Mouse (Mus musculus) CH12.LX (cell line): ENCODE results near the gene Ptprr. TPM values are rescaled to one million over a fixed set of nuclear protein-coding genes. Genes with fewer than 3 reads are reported as not detected.

Experiments used
- DNase-seq: peaks from one replicate; pipeline ENCODE4 v3.0.0-alpha.2; 2013; ENCODE audit errors: extremely low read depth
- H3K27ac ChIP-seq: 2 replicates; pipeline ENCODE4 v1.5.1; 2012; ENCODE audit warnings: low read depth, mild to moderate bottlenecking, control low read depth, moderate library complexity; ENCODE audit not compliant: insufficient read depth
- H3K27me3 ChIP-seq: replicated peaks from 2 replicates; pipeline ENCODE3; 2012; ENCODE audit warnings: inconsistent platforms
- H3K36me3 ChIP-seq, 2 experiments: replicated peaks in 1 of 2; 2 replicates each; pipeline versions ENCODE3 to v1.6.1; 2012; ENCODE audit warnings: inconsistent platforms in 1 of 2, low read length in 1 of 2, mild to moderate bottlenecking in 1 of 2, mixed read lengths in 1 of 2, moderate library complexity in 1 of 2; ENCODE audit not compliant: control insufficient read depth in 1 of 2, insufficient read depth in 1 of 2
- H3K4me1 ChIP-seq, 2 experiments: 2 replicates each; pipeline ENCODE4 v1.6.1; 2012; ENCODE audit warnings: inconsistent platforms in 1 of 2, moderate library complexity in 1 of 2; ENCODE audit not compliant: insufficient read depth in 2 of 2, control insufficient read depth in 1 of 2
- H3K4me2 ChIP-seq: 2 replicates; pipeline ENCODE4 v1.6.1; 2012; ENCODE audit warnings: low read depth, mild to moderate bottlenecking, control low read depth; ENCODE audit not compliant: poor library complexity, insufficient read depth, severe bottlenecking
- H3K4me3 ChIP-seq, 3 experiments: fragments of 150-350 bp in 1 of 3; sonication (generic) in 1 of 3; replicated peaks in 1 of 3; 2 replicates each; pipeline versions ENCODE3 to v1.5.1; 2011 to 2012; ENCODE audit warnings: low read depth in 2 of 3, low read length in 2 of 3, mild to moderate bottlenecking in 2 of 3, moderate library complexity in 2 of 3, control low read depth in 1 of 3, improper control_type of control experiment in 1 of 3, inconsistent platforms in 1 of 3, mixed read lengths in 1 of 3; ENCODE audit not compliant: poor library complexity in 1 of 3
- H3K79me2 ChIP-seq: replicated peaks from 2 replicates; pipeline ENCODE4 v1.6.1; 2012; ENCODE audit warnings: mild to moderate bottlenecking, moderate library complexity; ENCODE audit not compliant: control insufficient read depth, poor library complexity, insufficient read depth, severe bottlenecking; ENCODE audit errors: extremely low read depth
- H3K9ac ChIP-seq: 2 replicates; pipeline ENCODE4 v1.6.1; 2012; ENCODE audit warnings: low read depth, mild to moderate bottlenecking, control low read depth, moderate library complexity; ENCODE audit not compliant: insufficient read depth
- H3K9me3 ChIP-seq: replicated peaks from 2 replicates; pipeline ENCODE3; 2012; ENCODE audit warnings: low read length, inconsistent platforms, mixed read lengths
- CHD2 ChIP-seq: IDR thresholded peaks from 2 replicates; pipeline ENCODE4 v1.6.1; 2011; ENCODE audit warnings: low read length, improper control_type of control experiment
- E2F4 ChIP-seq: IDR thresholded peaks from 2 replicates; pipeline ENCODE4 v1.6.1; 2011; ENCODE audit warnings: low read depth, low read length, improper control_type of control experiment; ENCODE audit not compliant: insufficient replicate concordance
- ELF1 ChIP-seq: IDR thresholded peaks from 2 replicates; pipeline ENCODE4 v1.6.1; 2014; ENCODE audit warnings: low read depth, mild to moderate bottlenecking, inconsistent platforms, low read length, improper control_type of control experiment
- EP300 ChIP-seq: IDR thresholded peaks from 2 replicates; pipeline ENCODE4 v1.6.1; 2011; ENCODE audit warnings: low read length, improper control_type of control experiment
- GABPA ChIP-seq: IDR thresholded peaks from 2 replicates; pipeline ENCODE4 v1.6.1; 2012; ENCODE audit warnings: low read depth, low read length, improper control_type of control experiment, inconsistent platforms; ENCODE audit not compliant: insufficient replicate concordance
- HCFC1 ChIP-seq: IDR thresholded peaks from 2 replicates; pipeline ENCODE4 v1.6.1; 2012; ENCODE audit warnings: low read depth, mild to moderate bottlenecking, inconsistent platforms, low read length, improper control_type of control experiment
- IRF4 ChIP-seq: IDR thresholded peaks from 2 replicates; pipeline ENCODE4 v1.6.1; 2014; ENCODE audit warnings: low read depth, mild to moderate bottlenecking, inconsistent platforms, low read length, improper control_type of control experiment
- JUN ChIP-seq: IDR thresholded peaks from 2 replicates; pipeline ENCODE4 v1.6.1; 2011; ENCODE audit warnings: low read depth, mild to moderate bottlenecking, low read length, improper control_type of control experiment, moderate library complexity; ENCODE audit not compliant: insufficient read depth
- JUND ChIP-seq: conservative IDR thresholded peaks from 2 replicates; pipeline ENCODE4 v1.6.1; 2011; ENCODE audit warnings: low read depth, low read length, improper control_type of control experiment
- MAFK ChIP-seq: IDR thresholded peaks from 2 replicates; pipeline ENCODE4 v1.6.1; 2011; ENCODE audit warnings: low read length, improper control_type of control experiment; ENCODE audit not compliant: insufficient replicate concordance
- NELFE ChIP-seq: IDR thresholded peaks from 2 replicates; pipeline ENCODE4 v1.6.1; 2011; ENCODE audit warnings: low read depth, low read length, improper control_type of control experiment
- POLR2A ChIP-seq: IDR thresholded peaks from 2 replicates; pipeline ENCODE4 v1.6.1; 2011; ENCODE audit warnings: low read depth, mild to moderate bottlenecking, improper control_type of control experiment, low read length
- POLR2AphosphoS2 ChIP-seq: IDR thresholded peaks from 2 replicates; pipeline ENCODE4 v1.6.1; 2011; ENCODE audit warnings: low read depth, low read length, improper control_type of control experiment
- RAD21 ChIP-seq: IDR thresholded peaks from 2 replicates; pipeline ENCODE4 v1.6.1; 2011; ENCODE audit warnings: low read depth, mild to moderate bottlenecking, low read length, improper control_type of control experiment, moderate library complexity
- RCOR1 ChIP-seq: conservative IDR thresholded peaks from 2 replicates; pipeline ENCODE4 v1.6.1; 2012; ENCODE audit warnings: low read depth, mild to moderate bottlenecking, inconsistent platforms, low read length, improper control_type of control experiment
- SIN3A ChIP-seq: IDR thresholded peaks from 2 replicates; pipeline ENCODE4 v1.6.1; 2012; ENCODE audit warnings: low read length, improper control_type of control experiment, inconsistent platforms
- UBTF ChIP-seq: IDR thresholded peaks from 2 replicates; pipeline ENCODE4 v1.6.1; 2012; ENCODE audit warnings: low read depth, mild to moderate bottlenecking, inconsistent platforms, low read length, improper control_type of control experiment, moderate library complexity
- USF1 ChIP-seq: IDR thresholded peaks from 2 replicates; pipeline ENCODE4 v1.6.1; 2014; ENCODE audit warnings: low read depth, mild to moderate bottlenecking, inconsistent platforms, low read length, improper control_type of control experiment
- dilution Hi-C: fragments of 300-500 bp; cut with MboI; formaldehyde crosslinking; loops from 2 replicates; pipeline ENCODE4 v1.14.3; 2020; ENCODE audit warnings: low sequenced_read_pairs; ENCODE audit not compliant: extremely low pct_unique_long_range_greater_than_20kb, extremely low pct_ligation_motif_present
- in situ Hi-C: fragments of 300-500 bp; cut with MboI; formaldehyde crosslinking; loops from 3 replicates; pipeline ENCODE4 v1.14.3; 2019; ENCODE audit warnings: low sequenced_read_pairs, low pct_ligation_motif_present, low pct_unique_long_range_greater_than_20kb, mixed read lengths
- polyA plus RNA-seq: library from polyadenylated mRNA; unstranded; fragments of >175 nt; gene quantifications from 2 replicates; pipeline ENCODE4 v1.2.1, GENCODE M21; 2012; ENCODE audit warnings: low read depth; ENCODE audit not compliant: insufficient read length
- total RNA-seq, 2 experiments: library from RNA; depleted of rRNA; stranded (reverse); fragments of 300-350 nt in 1 of 2; fragments of >200 nt in 1 of 2; gene quantifications; 2 replicates each; pipeline ENCODE4 v1.2.3; 2012 to 2014

Gene Ptprr
- total and polyA plus RNA-seq, 3 experiments: 0.51 to 1.9 (median 0.81) TPM

GRCm38 (mm10) chr10:116132233-116132632 is 114.2 kb downstream of the Ptprr start:
- DNase-seq: no peak
- dilution Hi-C loops (no loop called here), in situ Hi-C loops (no loop called here)
- no peaks in the 10 kb centered on the region for H3K27me3 ChIP-seq
- TF ChIP-seq JUND (no peak), RCOR1 (no peak), RAD21 (no peak), SIN3A (no peak), IRF4 (no peak), EP300 (no peak), POLR2A (no peak), E2F4 (no peak), CHD2 (no peak), UBTF (no peak), MAFK (no peak)
- no peak overlapping the region for H3K27ac ChIP-seq
- no peak overlapping the region for H3K4me2 ChIP-seq
- no peak overlapping the region for H3K9ac ChIP-seq
- H3K36me3 ChIP-seq: no peaks in the 10 kb centered on the region
- H3K9me3 ChIP-seq: no peaks in the 10 kb centered on the region
- H3K4me1 ChIP-seq: peaks cover 0 to 7% of the 10 kb centered on the region in 2 experiments; a peak in 1 of 4 replicates
- no peak overlapping the region for H3K4me3 ChIP-seq
- H3K79me2 ChIP-seq: no peaks in the 10 kb centered on the region

- Histone ChIP-seq H3K4me3 (no peak overlapping the region), H3K27ac (no peak overlapping the region), H3K9me3 (no peaks in the 10 kb centered on the region), H3K9ac (no peak overlapping the region), H3K27me3 (no peaks in the 10 kb centered on the region), H3K4me1 (peaks cover 0 to 7% of the 10 kb centered on the region in 2 experiments; a peak in 1 of 4 replicates), H3K36me3 (no peaks in the 10 kb centered on the region), H3K4me2 (no peak overlapping the region), H3K79me2 (no peaks in the 10 kb centered on the region)
- no peak for TF ChIP-seq JUND
- TF ChIP-seq NELFE: no peak
- TF ChIP-seq EP300: no peak
- TF ChIP-seq GABPA: no peak
- TF ChIP-seq POLR2AphosphoS2: no peak
- TF ChIP-seq USF1: no peak
- TF ChIP-seq JUN: no peak
- TF ChIP-seq MAFK: no peak
- no peak for TF ChIP-seq ELF1
- TF ChIP-seq E2F4: no peak
- TF ChIP-seq HCFC1: no peak
- dilution Hi-C loops: no loop called here
- in situ Hi-C loops: no loop called here
- DNase-seq: no peak
These were observed 117.2 kb downstream of the Ptprr start for GRCm38 (mm10) chr10:116135187-116135586.
